Comparison of ENCODE assay signal across 8 mouse cellular contexts in genomic region chr16:44173155-44173941, GRCm38 (mm10). TPM values are rescaled to one million over a fixed set of nuclear protein-coding genes. Genes with fewer than 3 reads are reported as not detected.
A peak's percentile ranks its signal among the peaks of the same experiment; 100 is the strongest.
DNase-seq lines count a peak whose midpoint lies in the region; ATAC-seq lines count a peak whose summit lies in the region.

Gene Usf3 (plus strand): TSS chr16:44173246.

- peaks cover 10% of the 10 kb centered on the region; the same call in 1 of the 2 replicates for H3K4me1 ChIP-seq in heart, embryonic 11.5 days (ENCODE audit: control insufficient read depth, insufficient read depth, low read length)
- H3K4me1 ChIP-seq in kidney, embryonic 14.5 days (ENCODE audit: control insufficient read depth, insufficient read depth, low read length) = peaks cover 14% of the 10 kb centered on the region
- peaks cover 18% of the 10 kb centered on the region for H3K4me1 ChIP-seq in midbrain, embryonic 16.5 days (ENCODE audit: control insufficient read depth, insufficient read depth, low read length)

- H3K9me3 ChIP-seq in heart, embryonic 11.5 days (replicated peaks; ENCODE audit: control insufficient read depth, low read length) = no peaks in the 10 kb centered on the region
- H3K9me3 ChIP-seq in kidney, embryonic 14.5 days (ENCODE audit: control insufficient read depth, low read length) = no peaks in the 10 kb centered on the region
- H3K9me3 ChIP-seq in midbrain, embryonic 16.5 days (replicated peaks; ENCODE audit: control insufficient read depth, low read length, poor library complexity, severe bottlenecking) = no peaks in the 10 kb centered on the region

- H3K36me3 ChIP-seq in heart, embryonic 11.5 days (ENCODE audit: control insufficient read depth, insufficient read depth, low read length) = no peaks in the 10 kb centered on the region
- no peaks in the 10 kb centered on the region for H3K36me3 ChIP-seq in kidney, embryonic 14.5 days (ENCODE audit: control insufficient read depth, insufficient read depth, low read length)
- H3K36me3 ChIP-seq in midbrain, embryonic 16.5 days (ENCODE audit: control insufficient read depth, insufficient read depth, low read length) = no peaks in the 10 kb centered on the region
- no peaks in the 10 kb centered on the region; the same call in 1 of the 2 replicates for H3K36me3 ChIP-seq in splenic B cell, adult 2 months (ENCODE audit: control insufficient read depth, insufficient read depth, low read length, poor library complexity, severe bottlenecking)

- H3K4me2 ChIP-seq in heart, embryonic 11.5 days = peak within 1 kb of the TSS; percentile 75
- peak within 1 kb of the TSS; percentile 67 for H3K4me2 ChIP-seq in kidney, embryonic 14.5 days (replicated peaks; ENCODE audit: low read depth, low read length)
- peak within 1 kb of the TSS; percentile 94 for H3K4me2 ChIP-seq in midbrain, embryonic 16.5 days (ENCODE audit: low read length)

- no peaks in the 10 kb centered on the region for H3K27me3 ChIP-seq in heart, embryonic 11.5 days (ENCODE audit: control insufficient read depth, insufficient read depth, low read length)
- H3K27me3 ChIP-seq in kidney, embryonic 14.5 days (ENCODE audit: control insufficient read depth, insufficient read depth, low read length) = no peaks in the 10 kb centered on the region
- no peaks in the 10 kb centered on the region for H3K27me3 ChIP-seq in midbrain, embryonic 16.5 days (ENCODE audit: control insufficient read depth, insufficient read depth, low read depth, low read length)
- H3K27me3 ChIP-seq in splenic B cell, adult 2 months (ENCODE audit: control insufficient read depth, insufficient read depth, low read length, poor library complexity, severe bottlenecking) = no peaks in the 10 kb centered on the region

- peak within 1 kb of the TSS; percentile 92 for H3K9ac ChIP-seq in heart, embryonic 11.5 days (ENCODE audit: low read depth, low read length)
- peak within 1 kb of the TSS; percentile 97 for H3K9ac ChIP-seq in kidney, embryonic 14.5 days (ENCODE audit: low read depth, low read length)
- peak within 1 kb of the TSS; percentile 78 for H3K9ac ChIP-seq in midbrain, embryonic 16.5 days (ENCODE audit: low read depth, low read length)

- peak; percentile 50 for ATAC-seq in erythroblast, adult 5-6 weeks (replicated peaks; ENCODE audit: low FRiP score, poor library complexity, severe bottlenecking)
- peak; percentile 72 for ATAC-seq in heart, embryonic 11.5 days (replicated peaks; ENCODE audit: insufficient number of reproducible peaks, low FRiP score, low TSS enrichment)
- ATAC-seq in kidney, embryonic 14.5 days (ENCODE audit: low FRiP score, low TSS enrichment) = peak; percentile 72
- peak; percentile 70 for ATAC-seq in midbrain, embryonic 16.5 days

- WGBS in heart, embryonic 11.5 days (ENCODE audit: insufficient replicate concordance) = under 1% methylated on average over 62 of the region's 77 CpGs
- 0% methylated on average over 30 of the region's 77 CpGs for WGBS in kidney, embryonic 14.5 days
- 0% methylated on average over 34 of the region's 77 CpGs for WGBS in midbrain, embryonic 16.5 days

- DNase-seq in B cell, adult 2 months = peak; percentile 67 to 74
- DNase-seq in adrenal gland, postnatal 25 days = peak; percentile 62
- peak; percentile 70 for DNase-seq in liver
- DNase-seq in splenic B cell, adult 2 months (ENCODE audit: low read depth, low spot score) = peak; percentile 61

- H3K4me3 ChIP-seq in heart, embryonic 11.5 days (ENCODE audit: low read depth, low read length) = peak within 1 kb of the TSS; percentile 70
- peak within 1 kb of the TSS; percentile 90 for H3K4me3 ChIP-seq in kidney, embryonic 14.5 days (ENCODE audit: low read length)
- peak within 1 kb of the TSS; percentile 75 for H3K4me3 ChIP-seq in midbrain, embryonic 16.5 days (ENCODE audit: low read depth, low read length)

- peak within 1 kb of the TSS; percentile 92 for H3K27ac ChIP-seq in heart, embryonic 11.5 days (ENCODE audit: low read depth, low read length)
- H3K27ac ChIP-seq in kidney, embryonic 14.5 days (ENCODE audit: low read depth, low read length) = peak within 1 kb of the TSS; percentile 97
- peak within 1 kb of the TSS; percentile 83 for H3K27ac ChIP-seq in midbrain, embryonic 16.5 days (ENCODE audit: low read length)

RNA-seq across cellular contexts. Expression of gene Usf3, which starts in this region (rescaled TPM):
- total RNA-seq in adrenal gland, postnatal 25 days (2021) = 29.2 and 32.3 TPM in 2 replicates
- 11.7 and 15.9 TPM in 2 replicates for total RNA-seq in erythroblast, adult 5-6 weeks (2015; ENCODE audit: low replicate concordance)
- 4.4 and 7.1 TPM in 2 replicates for total RNA-seq in erythroblast, adult 5-6 weeks (2017; ENCODE audit: low replicate concordance)
- 4.2 TPM in 2 replicates for polyA plus RNA-seq in heart, embryonic 11.5 days (2014; fragmentation: Nextera tagmentation; extraction: Ambion mirVana)
- 5.7 and 6.6 TPM in 2 replicates for polyA plus RNA-seq in kidney, embryonic 14.5 days (2014; fragmentation: Nextera tagmentation; extraction: Ambion mirVana)
- polyA plus RNA-seq in midbrain, embryonic 16.5 days (2015; fragmentation: Nextera tagmentation; extraction: Ambion mirVana) = 2.0 and 2.5 TPM in 2 replicates

Comparison
In these comparisons a context has a peak if more than half of its experiments do, and no peak if none do; other contexts are left out.
1. Peak in every context shown above with its lines: DNase-seq, ATAC-seq, H3K4me3 ChIP-seq and H3K27ac ChIP-seq.